ENCODE assay signal across 37 mouse cellular contexts in genomic region chr11:115272894-115273498, GRCm38 (mm10). TPM values are rescaled to one million over a fixed set of nuclear protein-coding genes. Genes with fewer than 3 reads are reported as not detected.
DNase-seq lines count a peak whose midpoint lies in the region; ATAC-seq lines count a peak whose summit lies in the region.
"Had no signal": no experiment of that assay in that cellular context is flagged by ENCODE, and none has a peak within 500 bp of the region (broad histone marks: within the 10 kb centered on the region; RNA-seq: fewer than 3 reads in every experiment).

No protein-coding gene starts in this region.

- peaks cover 2% of the 10 kb centered on the region; the same call in 1 of the 2 replicates for H3K36me3 ChIP-seq in intestine, embryonic 16.5 days (ENCODE audit: control insufficient read depth, insufficient read depth, low read length)
- H3K36me3 ChIP-seq in intestine, embryonic 15.5 days = no peaks in the 10 kb centered on the region
- H3K36me3 ChIP-seq: stomach, embryonic 15.5 days had no signal

- peak; percentile 32 for DNase-seq in ovary, postnatal 36 days (ENCODE audit: low spot score)
- no peak for DNase-seq in ovary, postnatal 10 days (ENCODE audit: low spot score)
- DNase-seq in adrenal gland, postnatal 10 days = peak; percentile 75
- no peak for DNase-seq in gastrocnemius, postnatal 14 days
- DNase-seq in testis, postnatal 10 days (ENCODE audit: low spot score) = no peak
- DNase-seq: B cell, adult 2 months; cerebellum, adult 2 months; cerebellum, postnatal 36 days; gastrocnemius, postnatal 36 days; heart, adult 18-20 months; heart, postnatal 4 days; kidney, adult 18-20 months; kidney, postnatal 36 days; left cerebral cortex, postnatal 4 days; liver, postnatal 0 days; lung, postnatal 4 days; midbrain, embryonic 14.5 days; right cerebral cortex, postnatal 25 days; thymus, postnatal 14 days had no signal

- H3K27me3 ChIP-seq in intestine, embryonic 16.5 days (replicated peaks; ENCODE audit: control insufficient read depth, insufficient read depth, low read length) = peaks cover 4% of the 10 kb centered on the region
- peaks cover 8% of the 10 kb centered on the region for H3K27me3 ChIP-seq in intestine, embryonic 15.5 days (replicated peaks)

- no peak overlapping the region for H3K27ac ChIP-seq in intestine, embryonic 16.5 days (ENCODE audit: low read length)
- H3K27ac ChIP-seq in intestine, embryonic 15.5 days = no peak overlapping the region
- H3K27ac ChIP-seq: forebrain, embryonic 15.5 days; hindbrain, embryonic 14.5 days; kidney, embryonic 15.5 days; liver, embryonic 12.5 days; stomach, embryonic 15.5 days had no signal

- H3K9ac ChIP-seq in intestine, embryonic 16.5 days (ENCODE audit: low read depth, low read length) = 0 out of 2 replicates have a peak overlapping the region, but pooled peaks have one; percentile 9
- H3K9ac ChIP-seq in intestine, embryonic 15.5 days = no peak overlapping the region
- H3K9ac ChIP-seq: forebrain, embryonic 15.5 days; heart, embryonic 12.5 days; hindbrain, embryonic 14.5 days; kidney, embryonic 15.5 days; liver, postnatal 0 days; stomach, embryonic 15.5 days had no signal

- no peak for ATAC-seq in intestine, embryonic 16.5 days
- ATAC-seq in intestine, embryonic 15.5 days = no peak
- ATAC-seq: activated CD4-positive, CD25-positive, alpha-beta regulatory T cell, adult 4 months; forebrain, embryonic 15.5 days; liver, embryonic 12.5 days; liver, postnatal 0 days had no signal

- H3K4me1 ChIP-seq in intestine, embryonic 16.5 days (ENCODE audit: control insufficient read depth, insufficient read depth, low read length) = peaks cover 17% of the 10 kb centered on the region
- H3K4me1 ChIP-seq in intestine, embryonic 15.5 days (replicated peaks) = peaks cover 22% of the 10 kb centered on the region

- WGBS in intestine, embryonic 16.5 days = 77% methylated on average over 10 of the region's 10 CpGs
- WGBS in intestine, embryonic 15.5 days = 77% methylated on average over 10 of the region's 10 CpGs

- H3K4me3 ChIP-seq in intestine, embryonic 16.5 days (ENCODE audit: low read length) = no peak overlapping the region
- H3K4me3 ChIP-seq in intestine, embryonic 15.5 days (replicated peaks) = no peak overlapping the region
- H3K4me3 ChIP-seq: forebrain, embryonic 15.5 days; heart, embryonic 12.5 days; kidney, embryonic 15.5 days; liver, embryonic 12.5 days; megakaryocyte, embryonic 14.5 days; stomach, embryonic 15.5 days had no signal

- H3K4me2 ChIP-seq in intestine, embryonic 16.5 days (ENCODE audit: low read depth, low read length) = no peak overlapping the region
- no peak overlapping the region for H3K4me2 ChIP-seq in intestine, embryonic 15.5 days (replicated peaks)
- H3K4me2 ChIP-seq: forebrain, embryonic 15.5 days; heart, embryonic 12.5 days; hindbrain, embryonic 14.5 days; kidney, embryonic 15.5 days; liver, embryonic 12.5 days; stomach, embryonic 15.5 days had no signal

- no peaks in the 10 kb centered on the region for H3K9me3 ChIP-seq in intestine, embryonic 16.5 days (ENCODE audit: control insufficient read depth, low read length)
- H3K9me3 ChIP-seq in intestine, embryonic 15.5 days = no peaks in the 10 kb centered on the region
- H3K9me3 ChIP-seq: forebrain, embryonic 15.5 days; heart, embryonic 12.5 days; kidney, embryonic 15.5 days; liver, embryonic 12.5 days; megakaryocyte, embryonic 14.5 days; stomach, embryonic 15.5 days had no signal

- intact Hi-C loops in gastrocnemius, postnatal 14 days (cut with DNase I; ENCODE audit: low total_unique reads) = loop anchor here (5.0 kb wide), 1 partner anchor 51 kb away; no protein-coding TSS in a partner anchor

RNA-seq across cellular contexts. Expression of gene Fdxr, which starts 3.9 kb away (rescaled TPM):
- polyA plus RNA-seq in intestine, embryonic 16.5 days (2015; fragmentation: Nextera tagmentation; extraction: Ambion mirVana) = 21.7 and 22.9 TPM in 2 replicates
- polyA plus RNA-seq in intestine, embryonic 15.5 days (2015; fragmentation: Nextera tagmentation; extraction: Ambion mirVana) = 17.2 and 20.8 TPM in 2 replicates
- total RNA-seq in adrenal gland, postnatal 10 days (2021) = 100 to 1,000 TPM; 368 to 383 TPM
- 1 to 10 TPM; 5.4 to 6.0 TPM for total RNA-seq in gastrocnemius, postnatal 14 days (2021)

RNA-seq across cellular contexts. Expression of gene Grin2c, which starts 6.0 kb away (rescaled TPM):
- polyA plus RNA-seq in intestine, embryonic 16.5 days (2015; fragmentation: Nextera tagmentation; extraction: Ambion mirVana) = 0.06 TPM in 1 of 2 replicates, not detected in the other
- polyA plus RNA-seq in intestine, embryonic 15.5 days (2015; fragmentation: Nextera tagmentation; extraction: Ambion mirVana) = 0.05 and 0.09 TPM in 2 replicates
- under 1 TPM; 0.61 to 0.75 TPM for total RNA-seq in adrenal gland, postnatal 10 days (2021)
- not detected for total RNA-seq in gastrocnemius, postnatal 14 days (2021)
- total RNA-seq: gastrocnemius, postnatal 36 days had no signal
- polyA plus RNA-seq: activated CD4-positive, CD25-positive, alpha-beta regulatory T cell, adult 4 months; heart, postnatal 0 days; kidney, embryonic 15.5 days had no signal

RNA-seq across cellular contexts. Expression of gene Fads6, which starts 24.5 kb away (rescaled TPM):
- polyA plus RNA-seq in intestine, embryonic 16.5 days (2015; fragmentation: Nextera tagmentation; extraction: Ambion mirVana) = 1.2 and 1.5 TPM in 2 replicates
- 1.5 and 1.7 TPM in 2 replicates for polyA plus RNA-seq in intestine, embryonic 15.5 days (2015; fragmentation: Nextera tagmentation; extraction: Ambion mirVana)
- 10 to 100 TPM; 12.7 to 16.1 TPM for total RNA-seq in adrenal gland, postnatal 10 days (2021)
- 1 to 10 TPM; 1.6 to 1.7 TPM for total RNA-seq in gastrocnemius, postnatal 14 days (2021)

RNA-seq across cellular contexts. Expression of gene Otop2, which starts 34.0 kb away (rescaled TPM):
- polyA plus RNA-seq in intestine, embryonic 16.5 days (2015; fragmentation: Nextera tagmentation; extraction: Ambion mirVana) = 0.11 TPM in 1 of 2 replicates, not detected in the other
- not detected in 2 replicates for polyA plus RNA-seq in intestine, embryonic 15.5 days (2015; fragmentation: Nextera tagmentation; extraction: Ambion mirVana)
- total RNA-seq in adrenal gland, postnatal 10 days (2021) = not detected
- not detected for total RNA-seq in gastrocnemius, postnatal 14 days (2021)
- total RNA-seq: gastrocnemius, adult 18-20 months; gastrocnemius, postnatal 36 days; heart, adult 18-20 months; heart, postnatal 4 days; left cerebral cortex, postnatal 4 days; neutrophil, adult 5-6 weeks had no signal
- polyA plus RNA-seq: activated CD4-positive, CD25-positive, alpha-beta regulatory T cell, adult 4 months; embryonic facial prominence, embryonic 11.5 days; forebrain, embryonic 15.5 days; heart, embryonic 12.5 days; heart, postnatal 0 days; liver, embryonic 12.5 days; liver, postnatal 0 days; lung, embryonic 16.5 days; midbrain, embryonic 14.5 days; neural tube, embryonic 11.5 days; urinary bladder, adult 2 months had no signal

RNA-seq across cellular contexts. Expression of gene Ush1g, which starts 48.8 kb away (rescaled TPM):
- polyA plus RNA-seq in intestine, embryonic 16.5 days (2015; fragmentation: Nextera tagmentation; extraction: Ambion mirVana) = 0.06 and 0.11 TPM in 2 replicates
- polyA plus RNA-seq in intestine, embryonic 15.5 days (2015; fragmentation: Nextera tagmentation; extraction: Ambion mirVana) = 0.08 TPM in 1 of 2 replicates, not detected in the other
- total RNA-seq in adrenal gland, postnatal 10 days (2021) = under 1 TPM; 0.39 to 1.00 TPM
- total RNA-seq in gastrocnemius, postnatal 14 days (2021) = under 1 TPM; 0.25 to 0.73 TPM
- total RNA-seq: neutrophil, adult 5-6 weeks had no signal
- polyA plus RNA-seq: activated CD4-positive, CD25-positive, alpha-beta regulatory T cell, adult 4 months; embryonic facial prominence, embryonic 11.5 days; kidney, embryonic 15.5 days; limb, embryonic 14.5 days; lung, embryonic 16.5 days; neural tube, embryonic 11.5 days; urinary bladder, adult 2 months had no signal

Comparison
In these comparisons a context has a peak if more than half of its experiments do, and no peak if none do; other contexts are left out.
1. DNase-seq: peak in ovary, postnatal 36 days (single experiment) and adrenal gland, postnatal 10 days (single experiment); none in ovary, postnatal 10 days (single experiment), gastrocnemius, postnatal 14 days (single experiment) and testis, postnatal 10 days (single experiment).
2. RNA of gene Fdxr, which starts 3.9 kb away (total RNA-seq): 368 to 383 TPM in adrenal gland, postnatal 10 days; 5.4 to 6.0 TPM in gastrocnemius, postnatal 14 days; every median in the first group is over 10 times any median in the second.
3. RNA of gene Fads6, which starts 24.5 kb away (total RNA-seq): 12.7 to 16.1 TPM in adrenal gland, postnatal 10 days; 1.6 to 1.7 TPM in gastrocnemius, postnatal 14 days; every median in the first group is over 4 times any median in the second.